Mouse (Mus musculus) brown adipose tissue, adult 24 weeks (tissue): ENCODE results near the gene Tcf20. TPM values are rescaled to one million over a fixed set of nuclear protein-coding genes. Genes with fewer than 3 reads are reported as not detected.
A peak's percentile ranks its signal among the peaks of the same experiment; 100 is the strongest.

ENCODE experiments used
- H3K27ac ChIP-seq: fragments of 200-500 bp; replicated peaks from 2 replicates; pipeline ENCODE4 v1.5.1; 2012; ENCODE audit warnings: low read depth, mild to moderate bottlenecking, low read length
- H3K4me1 ChIP-seq: fragments of 200-500 bp; 2 replicates; pipeline ENCODE4 v1.6.1; 2012; ENCODE audit warnings: low read length, mixed read lengths; ENCODE audit not compliant: control insufficient read depth, insufficient read depth, insufficient read length
- H3K4me3 ChIP-seq: fragments of 200-500 bp; 2 replicates; pipeline ENCODE4 v1.5.1; 2012; ENCODE audit warnings: low read depth, mild to moderate bottlenecking, low read length, moderate library complexity; ENCODE audit not compliant: insufficient read depth
- polyA plus RNA-seq: library from polyadenylated mRNA; stranded (reverse); fragments of >200 nt; gene quantifications from 2 replicates; pipeline ENCODE4 v1.2.4, GENCODE M21; 2012; ENCODE audit not compliant: missing spikeins, insufficient read depth, insufficient read length

The Tcf20 gene
- polyA plus RNA-seq = 15.4 and 18.2 TPM in 2 replicates

- Histone ChIP-seq H3K4me1 (no peaks in the 10 kb centered on the region), H3K27ac (no peak within 1 kb of the TSS), H3K4me3 (peak within 1 kb of the TSS; percentile 47)
These were observed at the start of gene Tcf20 for GRCm38 (mm10) chr15:82987732-82988112. Tcf20 (minus strand) TSS chr15:82987872.

GRCm38 (mm10) chr15:83036900-83037519 lies 49.3 kb upstream of the Tcf20 start:
- no peak overlapping the region for H3K27ac ChIP-seq
- H3K4me3 ChIP-seq = no peak overlapping the region
- peaks cover 4% of the 10 kb centered on the region; the same call in 1 of the 2 replicates for H3K4me1 ChIP-seq

GRCm38 (mm10) chr15:83036089-83036488 lies 48.4 kb upstream of the Tcf20 start:
- H3K4me1 ChIP-seq = peaks cover 4% of the 10 kb centered on the region; the same call in 1 of the 2 replicates
- H3K4me3 ChIP-seq = no peak overlapping the region
- H3K27ac ChIP-seq = no peak overlapping the region

GRCm38 (mm10) chr15:83034275-83034977 lies 46.8 kb upstream of the Tcf20 start:
- no peak overlapping the region for H3K27ac ChIP-seq
- peaks cover 4% of the 10 kb centered on the region; the same call in 1 of the 2 replicates for H3K4me1 ChIP-seq
- H3K4me3 ChIP-seq = peak overlapping the region; percentile 31; the same call in 1 of the 2 replicates

- no peaks in the 10 kb centered on the region; the same call in 1 of the 2 replicates for H3K4me1 ChIP-seq
- H3K27ac ChIP-seq = peak within 1 kb of the TSS; percentile 48
These were observed 45.4 kb upstream of the Tcf20 start, which contains the start of gene Nfam1 for GRCm38 (mm10) chr15:83032981-83033541. Nfam1 (minus strand) TSS chr15:83033306.

GRCm38 (mm10) chr15:83030884-83031283 lies 43.2 kb upstream of the Tcf20 start:
- 0 out of 2 replicates have a peak overlapping the region, but pooled peaks have one; percentile 7 for H3K4me3 ChIP-seq
- H3K27ac ChIP-seq = no peak overlapping the region
- H3K4me1 ChIP-seq = no peaks in the 10 kb centered on the region; the same call in 1 of the 2 replicates

More at GRCm38 (mm10) chr15:83032981-83033541, 45.4 kb upstream of the Tcf20 start, which contains the start of gene Nfam1:
- peak within 1 kb of the TSS; percentile 58 for H3K4me3 ChIP-seq

- Histone ChIP-seq H3K27ac (no peak overlapping the region), H3K4me1 (no peaks in the 10 kb centered on the region; the same call in 1 of the 2 replicates), H3K4me3 (no peak overlapping the region)
These were observed 42.4 kb upstream of the Tcf20 start for GRCm38 (mm10) chr15:83029725-83030718.

GRCm38 (mm10) chr15:83026129-83026528 lies 38.5 kb upstream of the Tcf20 start:
- H3K4me3 ChIP-seq = no peak overlapping the region
- no peak overlapping the region for H3K27ac ChIP-seq
- H3K4me1 ChIP-seq = no peaks in the 10 kb centered on the region

- Histone ChIP-seq H3K27ac (no peak overlapping the region), H3K4me3 (no peak overlapping the region), H3K4me1 (no peaks in the 10 kb centered on the region)
These were observed 37.5 kb upstream of the Tcf20 start for GRCm38 (mm10) chr15:83025041-83025760.

GRCm38 (mm10) chr15:83022947-83023346 lies 35.3 kb upstream of the Tcf20 start:
- no peak overlapping the region for H3K4me3 ChIP-seq
- H3K4me1 ChIP-seq = no peaks in the 10 kb centered on the region
- no peak overlapping the region for H3K27ac ChIP-seq

GRCm38 (mm10) chr15:83010990-83011664 lies 23.5 kb upstream of the Tcf20 start:
- Histone ChIP-seq H3K27ac (no peak overlapping the region), H3K4me3 (no peak overlapping the region), H3K4me1 (no peaks in the 10 kb centered on the region)

- H3K4me3 ChIP-seq = no peak overlapping the region
- no peaks in the 10 kb centered on the region for H3K4me1 ChIP-seq
- H3K27ac ChIP-seq = no peak overlapping the region
These were observed 22.8 kb upstream of the Tcf20 start for GRCm38 (mm10) chr15:83010423-83010822.

GRCm38 (mm10) chr15:83009532-83009931 lies 21.9 kb upstream of the Tcf20 start:
- Histone ChIP-seq H3K4me3 (no peak overlapping the region), H3K27ac (peak overlapping the region; percentile 58), H3K4me1 (no peaks in the 10 kb centered on the region)
